Mouse (Mus musculus): ENCODE data around the gene Scmh1.

Scmh1 gene

GRCm38 (mm10) chr4:120405806-120406638 is 941 bp downstream of the Scmh1 start:
- DNase-seq (ENCODE audit: low spot score), result no peak

DNA sequence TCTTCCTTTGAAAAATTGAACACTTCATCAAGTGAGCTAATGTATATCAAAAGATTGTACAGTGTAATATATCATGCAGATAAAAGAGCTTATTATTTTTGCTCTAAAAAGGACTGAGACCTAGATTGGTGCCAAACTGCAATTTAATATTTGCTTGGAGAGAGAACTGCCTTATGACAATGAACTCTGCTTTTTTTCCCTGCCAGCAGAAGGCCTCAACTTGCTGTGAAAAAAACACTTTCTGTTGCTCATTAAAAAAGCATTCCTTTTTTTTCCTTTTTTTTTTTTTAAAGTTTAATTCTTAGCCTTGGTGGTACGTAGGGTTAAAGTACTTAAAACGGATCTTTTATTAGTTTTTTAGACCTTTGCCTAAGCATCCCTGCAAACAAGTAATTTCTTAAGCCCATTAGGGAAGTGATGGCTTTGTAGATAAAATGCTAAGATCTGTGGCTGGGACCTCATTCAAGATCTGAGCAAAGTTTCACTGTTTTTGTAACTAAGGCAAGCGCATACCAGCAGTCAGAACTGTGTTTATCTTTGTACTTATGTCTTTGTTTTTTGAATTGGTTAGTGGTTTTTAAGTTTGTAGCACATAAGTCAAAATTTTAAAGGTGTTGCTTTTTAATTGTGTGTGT is 1.7 kb downstream of the Scmh1 start:
- DNase-seq (ENCODE audit: low spot score), result no peak

DNA sequence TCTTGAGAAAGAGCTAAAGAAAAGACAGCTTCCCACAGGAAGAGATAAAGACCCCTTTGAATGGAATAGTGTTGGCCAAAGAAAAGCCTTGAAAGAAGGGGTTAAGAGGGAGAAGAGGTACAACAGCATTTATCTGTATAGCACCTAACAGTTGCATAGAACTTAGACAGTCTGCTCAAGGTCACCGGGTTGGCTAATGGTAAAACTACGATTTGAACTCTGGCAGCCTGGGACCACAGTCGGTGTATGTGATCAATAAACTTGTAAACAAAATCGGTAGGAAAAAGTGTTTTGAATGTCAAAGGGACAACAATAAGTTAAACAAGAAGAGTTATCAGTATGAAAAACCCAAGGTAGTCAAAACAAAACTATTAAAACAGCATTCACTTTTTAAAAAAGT is 13.0 kb downstream of the Scmh1 start:
- DNase-seq (ENCODE audit: low spot score), result no peak

GRCm38 (mm10) chr4:120420193-120420592 is 15.1 kb downstream of the Scmh1 start:
- no peak for DNase-seq (ENCODE audit: low spot score)

DNA sequence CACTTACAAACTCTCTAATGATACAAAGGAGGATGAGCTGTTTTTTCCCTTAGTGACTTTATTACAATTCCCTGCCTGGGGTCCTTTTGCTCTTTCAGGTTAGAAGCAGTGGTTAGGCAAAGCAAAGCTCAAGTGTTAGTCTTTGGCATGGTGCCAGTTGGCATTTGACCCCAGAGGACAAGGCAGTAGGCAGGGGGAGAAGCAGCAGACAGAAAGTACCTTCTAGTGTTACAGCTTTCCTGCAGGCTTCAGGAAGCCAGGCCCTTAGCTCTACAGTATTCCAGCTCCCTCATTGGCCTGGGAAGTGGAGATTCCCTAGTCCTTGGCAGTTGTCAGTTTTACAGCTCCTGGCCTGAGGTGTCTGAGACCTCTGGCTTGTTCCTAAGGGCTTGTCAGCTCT is 15.6 kb downstream of the Scmh1 start:
- DNase-seq (ENCODE audit: low spot score), result peak; percentile 26

- no peak for DNase-seq (ENCODE audit: low spot score)
Measured at GRCm38 (mm10) chr4:120430601-120431000, 25.5 kb downstream of the Scmh1 start.

GRCm38 (mm10) chr4:120432599-120433373 is 27.7 kb downstream of the Scmh1 start:
- DNase-seq (ENCODE audit: low spot score), result no peak

- DNase-seq (ENCODE audit: low spot score), result no peak
Measured at GRCm38 (mm10) chr4:120461741-120462140, 56.7 kb downstream of the Scmh1 start.

DNA sequence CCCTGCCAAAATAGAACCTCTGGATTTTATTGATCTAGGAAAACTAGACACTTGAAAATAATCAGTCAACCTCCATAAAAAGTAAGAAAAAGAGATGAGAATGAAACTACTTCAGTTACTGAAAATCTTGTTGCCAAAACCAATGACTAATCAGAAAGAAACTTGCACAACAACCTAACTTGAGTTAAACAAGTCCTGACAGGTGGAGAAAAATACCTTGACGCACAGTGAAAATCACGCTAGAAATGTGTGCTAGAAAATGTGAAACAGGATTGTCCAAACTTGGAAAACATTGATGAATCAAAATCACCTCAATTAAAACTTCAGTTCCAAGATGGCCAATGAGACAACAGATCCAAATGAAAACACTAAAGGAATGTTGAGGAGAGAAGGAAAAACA is 67.9 kb downstream of the Scmh1 start:
- DNase-seq (ENCODE audit: low spot score), result no peak

GRCm38 (mm10) chr4:120487707-120488106 is 82.6 kb downstream of the Scmh1 start:
- no peak for DNase-seq (ENCODE audit: low spot score)

- no peak for DNase-seq (ENCODE audit: low spot score)
Measured at GRCm38 (mm10) chr4:120506955-120507354, 101.9 kb downstream of the Scmh1 start.

DNA sequence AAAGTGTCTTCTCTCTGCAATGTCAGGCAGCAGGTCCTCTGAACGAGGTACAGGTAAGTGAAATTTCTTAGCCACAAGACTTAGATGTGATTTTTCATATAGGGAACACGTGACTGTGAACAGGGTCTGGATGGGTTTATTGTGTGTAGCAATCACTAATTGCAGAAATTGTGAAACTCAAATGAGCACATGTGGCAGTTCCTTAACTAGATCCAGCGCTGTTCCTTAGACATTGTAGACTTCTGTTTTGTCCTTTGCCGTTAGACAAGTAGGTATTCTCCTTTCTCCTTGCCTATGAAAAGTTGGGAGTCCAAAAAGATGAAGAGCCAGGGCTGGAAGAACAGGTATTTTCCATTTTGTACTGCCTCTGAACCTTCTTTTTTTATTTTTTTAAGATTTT is 106.1 kb downstream of the Scmh1 start:
- DNase-seq (ENCODE audit: low spot score), result no peak

DNA sequence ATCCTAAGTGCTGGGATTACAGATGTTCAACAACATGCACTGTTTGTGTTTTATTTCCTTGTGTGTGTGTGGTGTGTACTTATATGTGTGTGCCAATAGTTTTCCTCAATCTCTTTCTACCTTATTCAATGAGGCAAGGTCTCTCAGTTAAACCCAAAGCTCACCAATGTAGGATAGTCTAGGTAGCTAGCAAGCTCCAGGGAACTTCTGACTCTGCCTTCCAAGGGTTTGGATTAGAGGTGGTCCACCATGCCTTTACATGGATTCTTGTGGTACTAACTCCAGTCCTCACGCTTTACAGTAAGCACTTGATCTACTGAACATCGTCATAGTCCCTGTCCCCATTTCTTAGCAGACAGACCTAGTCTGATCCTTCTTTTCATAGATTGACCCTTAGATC is 109.3 kb downstream of the Scmh1 start:
- no peak for DNase-seq (ENCODE audit: low spot score)

GRCm38 (mm10) chr4:120516491-120516890 is 111.4 kb downstream of the Scmh1 start:
- peak; percentile 74 for DNase-seq (ENCODE audit: low spot score)

GRCm38 (mm10) chr4:120516907-120517306 is 111.8 kb downstream of the Scmh1 start:
- DNase-seq (ENCODE audit: low spot score), result no peak

- peak; percentile 69 for DNase-seq (ENCODE audit: low spot score)
Measured at GRCm38 (mm10) chr4:120517335-120517734, 112.3 kb downstream of the Scmh1 start.

DNA sequence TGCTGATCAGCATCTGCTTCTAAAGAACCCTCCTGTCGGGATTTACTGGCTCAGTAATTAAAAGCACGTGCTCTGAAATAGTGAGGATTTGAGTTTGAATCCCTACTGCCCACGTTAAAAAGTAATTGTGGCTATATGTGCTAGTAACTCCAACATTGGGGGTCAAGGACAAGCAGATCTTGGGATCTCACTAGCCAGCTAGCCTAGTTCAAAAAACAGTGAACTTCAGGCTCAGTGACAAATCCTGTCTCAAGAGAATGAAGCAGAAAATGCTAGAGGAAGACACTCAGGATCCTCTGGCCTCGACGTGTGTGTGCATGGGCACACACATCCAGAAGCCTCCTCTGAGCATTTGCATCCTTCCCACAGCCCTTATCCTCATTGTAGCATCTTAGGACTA is 116.7 kb downstream of the Scmh1 start:
- DNase-seq (ENCODE audit: low spot score), result no peak

DNA sequence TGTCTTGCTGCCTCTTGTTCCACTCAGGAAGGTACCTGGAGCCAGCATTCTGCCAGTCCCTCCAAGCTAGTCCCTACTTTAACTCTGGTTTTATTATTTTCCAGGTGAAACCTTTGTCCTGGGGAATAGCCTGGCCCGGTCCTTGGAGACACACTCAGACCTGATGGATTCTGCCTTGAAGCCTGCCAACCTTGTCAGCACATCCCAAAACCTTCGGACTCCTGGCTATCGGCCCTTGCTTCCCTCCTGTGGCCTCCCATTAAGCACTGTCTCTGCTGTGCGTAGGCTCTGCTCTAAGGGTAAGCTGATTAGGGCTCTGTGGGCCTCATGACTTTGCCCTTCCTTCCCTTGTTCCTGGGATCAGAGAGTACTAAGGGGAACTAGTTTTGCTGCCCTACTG is 117.3 kb downstream of the Scmh1 start:
- no peak for DNase-seq (ENCODE audit: low spot score)

GRCm38 (mm10) chr4:120523092-120523491 is 118.0 kb downstream of the Scmh1 start:
- DNase-seq (ENCODE audit: low spot score), result no peak

GRCm38 (mm10) chr4:120528171-120528570 is 123.1 kb downstream of the Scmh1 start:
- no peak for DNase-seq (ENCODE audit: low spot score)

- no peak for DNase-seq (ENCODE audit: low spot score)
Measured at GRCm38 (mm10) chr4:120531986-120532385, 126.9 kb downstream of the Scmh1 start, which contains the start of gene Slfnl1. TSS of gene Slfnl1 (plus strand) at chr4:120532231.

- no peak for DNase-seq (ENCODE audit: low spot score)
Measured at GRCm38 (mm10) chr4:120538664-120539063, 133.6 kb downstream of the Scmh1 start.

- DNase-seq (ENCODE audit: low spot score), result no peak
Measured at GRCm38 (mm10) chr4:120544896-120545295, 139.8 kb downstream of the Scmh1 start.

Measured in urinary bladder, postnatal 14 days (tissue).